ENCODE assay signal across 9 mouse cellular contexts in the genomic region with DNA sequence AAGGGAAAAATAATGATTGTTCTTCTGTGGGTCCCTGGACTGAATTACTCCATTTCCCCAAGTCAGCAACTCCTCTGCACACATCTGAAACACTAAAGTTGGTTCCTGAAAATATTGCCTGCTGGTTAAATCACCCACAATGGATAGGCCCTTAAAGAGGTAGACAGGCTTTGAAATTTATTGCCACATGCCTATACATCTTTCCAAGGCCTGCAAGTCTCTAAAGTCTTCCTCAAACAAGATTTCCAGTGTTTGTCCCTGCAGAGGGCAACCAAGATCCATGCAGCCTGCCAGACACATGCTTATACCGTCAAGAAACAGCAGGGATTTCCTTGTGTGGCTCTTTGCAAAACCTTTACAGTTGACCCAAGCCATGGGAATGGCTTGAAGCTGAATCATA.
DNase-seq lines count a peak whose midpoint lies in the region; ATAC-seq and TF ChIP-seq lines count a peak whose summit lies in the region.
"Had no signal": no experiment of that assay in that cellular context is flagged by ENCODE, and none has a peak within 500 bp of the region (broad histone marks: within the 10 kb centered on the region; RNA-seq: fewer than 3 reads in every experiment).

No protein-coding gene starts in this region.

- in situ Hi-C loops in Patski (cut with MboI; ENCODE audit: low pct_unique_long_range_greater_than_20kb), result no loop called here

- no peak overlapping the region for H3K4me2 ChIP-seq in kidney, postnatal 0 days (ENCODE audit: low read length)
- no peak overlapping the region for H3K4me2 ChIP-seq in kidney, embryonic 15.5 days
- H3K4me2 ChIP-seq: embryonic facial prominence, embryonic 13.5 days had no signal

- no peaks in the 10 kb centered on the region for H3K36me3 ChIP-seq in kidney, postnatal 0 days (ENCODE audit: insufficient read depth, low read length)
- H3K36me3 ChIP-seq in kidney, embryonic 15.5 days, result no peaks in the 10 kb centered on the region
- H3K36me3 ChIP-seq: embryonic facial prominence, embryonic 13.5 days had no signal

- intact Hi-C loops in heart, postnatal 36 days (cut with DNase I), result no loop called here

- no peak for ATAC-seq in kidney, postnatal 0 days (replicated peaks; ENCODE audit: low FRiP score, low read depth)
- no peak for ATAC-seq in kidney, embryonic 15.5 days (replicated peaks; ENCODE audit: low FRiP score)
- no peak for ATAC-seq in Patski

- H3K4me1 ChIP-seq in kidney, postnatal 0 days (replicated peaks; ENCODE audit: insufficient read depth, low read length), result no peaks in the 10 kb centered on the region
- peaks cover 5% of the 10 kb centered on the region for H3K4me1 ChIP-seq in kidney, embryonic 15.5 days

- H3K9ac ChIP-seq in kidney, postnatal 0 days (ENCODE audit: low read depth, low read length), result no peak overlapping the region
- H3K9ac ChIP-seq in kidney, embryonic 15.5 days, result no peak overlapping the region
- H3K9ac ChIP-seq: embryonic facial prominence, embryonic 13.5 days had no signal

- H3K9me3 ChIP-seq in kidney, postnatal 0 days (replicated peaks; ENCODE audit: low read length), result no peaks in the 10 kb centered on the region
- no peaks in the 10 kb centered on the region for H3K9me3 ChIP-seq in kidney, embryonic 15.5 days (replicated peaks)
- H3K9me3 ChIP-seq: embryonic facial prominence, embryonic 13.5 days had no signal

- DNase-seq in kidney, postnatal 0 days (ENCODE audit: low spot score), result peak; percentile 59
- DNase-seq in 3T3-L1 (ENCODE audit: low read depth, low spot score) (peak; percentile 49), Patski (ENCODE audit: low read depth, low spot score) (no peak)
- DNase-seq in kidney, postnatal 4 days, result peak; percentile 22 to 47
- DNase-seq in gastrocnemius, postnatal 25 days, result no peak
- DNase-seq in left cerebral cortex, adult 9 months (ENCODE audit: low spot score in 2 of 2), result no peak
- DNase-seq in heart, postnatal 36 days, result no peak

- CTCF ChIA-PET in Patski (lab: Charles Lee), result no interaction called here

- POLR2A ChIA-PET in Patski (lab: Charles Lee), result no interaction called here

- no peak overlapping the region for H3K27ac ChIP-seq in kidney, postnatal 0 days
- H3K27ac ChIP-seq in kidney, embryonic 15.5 days, result no peak overlapping the region
- H3K27ac ChIP-seq: embryonic facial prominence, embryonic 13.5 days had no signal

- TF ChIP-seq CTCF in kidney, postnatal 0 days (IDR thresholded peaks at IDR 0.05; ENCODE audit: low read depth), result peak; percentile 71
- peak; percentile 42 for TF ChIP-seq CTCF in Patski (IDR thresholded peaks at IDR 0.05)

- 14% methylated on average over 1 of the region's 1 CpGs for WGBS in kidney, postnatal 0 days
- 16% methylated on average over 1 of the region's 1 CpGs for WGBS in kidney, embryonic 15.5 days

- H3K27me3 ChIP-seq in kidney, postnatal 0 days (ENCODE audit: insufficient read depth, low read length), result no peaks in the 10 kb centered on the region
- H3K27me3 ChIP-seq in kidney, embryonic 15.5 days, result no peaks in the 10 kb centered on the region
- no peaks in the 10 kb centered on the region for H3K27me3 ChIP-seq in Patski
- H3K27me3 ChIP-seq: embryonic facial prominence, embryonic 13.5 days had no signal

- no peak overlapping the region for H3K4me3 ChIP-seq in kidney, postnatal 0 days (replicated peaks; ENCODE audit: low read depth, low read length)
- no peak overlapping the region for H3K4me3 ChIP-seq in kidney, embryonic 15.5 days (replicated peaks)
- H3K4me3 ChIP-seq: embryonic facial prominence, embryonic 13.5 days had no signal

Comparison
In these comparisons a context has a peak if more than half of its experiments do, and no peak if none do; other contexts are left out.
1. DNase-seq: peak in kidney, postnatal 0 days (single experiment), 3T3-L1 (single experiment) and kidney, postnatal 4 days (2 of 2); none in Patski (single experiment), gastrocnemius, postnatal 25 days (single experiment), left cerebral cortex, adult 9 months (0 of 2) and heart, postnatal 36 days (0 of 2).